Mouse (Mus musculus) hindbrain, embryonic 14.5 days (tissue): ENCODE measurements around the gene Pdx1. TPM values are rescaled to one million over a fixed set of nuclear protein-coding genes. Genes with fewer than 3 reads are reported as not detected.

Source experiments
- ATAC-seq: fragments of 200-750 bp; cut with Nextera tagmentation; 2 replicates; pipeline ENCODE4 v1.8.0; 2017; ENCODE audit warnings: moderate number of reproducible peaks, mild to moderate bottlenecking, moderate TSS enrichment, moderate library complexity; ENCODE audit not compliant: low FRiP score
- DNase-seq: peaks from one replicate; pipeline ENCODE4 v3.0.0-alpha.2; 2015; ENCODE audit warnings: low spot score
- H3K27ac ChIP-seq: fragments of 300-500 bp; sonication (generic); 2 replicates; pipeline ENCODE4 v1.5.1; 2014; ENCODE audit warnings: mild to moderate bottlenecking, moderate library complexity
- H3K27me3 ChIP-seq: fragments of 300-500 bp; sonication (generic); 2 replicates; pipeline ENCODE4 v1.6.1; 2014; ENCODE audit warnings: mild to moderate bottlenecking, low read length, mixed read lengths; ENCODE audit not compliant: control insufficient read depth, insufficient read depth
- H3K36me3 ChIP-seq: fragments of 300-500 bp; sonication (generic); replicated peaks from 2 replicates; pipeline ENCODE4 v1.6.1; 2014; ENCODE audit not compliant: control insufficient read depth, insufficient read depth
- H3K4me1 ChIP-seq: fragments of 300-500 bp; sonication (generic); replicated peaks from 2 replicates; pipeline ENCODE4 v1.6.1; 2014; ENCODE audit warnings: antibody characterized with exemption, low read length, mixed read lengths; ENCODE audit not compliant: control insufficient read depth, insufficient read depth
- H3K4me2 ChIP-seq: fragments of 300-500 bp; sonication (generic); replicated peaks from 2 replicates; pipeline ENCODE4 v1.6.1; 2014; ENCODE audit warnings: mild to moderate bottlenecking, moderate library complexity
- H3K4me3 ChIP-seq: fragments of 300-500 bp; sonication (generic); replicated peaks from 2 replicates; pipeline ENCODE4 v1.5.1; 2014; ENCODE audit warnings: mild to moderate bottlenecking, low read length
- H3K9ac ChIP-seq: fragments of 300-500 bp; sonication (generic); 2 replicates; pipeline ENCODE4 v1.6.1; 2014
- H3K9me3 ChIP-seq: fragments of 300-500 bp; sonication (generic); 2 replicates; pipeline ENCODE4 v1.6.1; 2016; ENCODE audit warnings: low read length; ENCODE audit not compliant: control insufficient read depth
- WGBS: fragments of 180-500 bp; shearing (Covaris S2); extraction: QIAGEN DNeasy Blood & Tissue Kit; methylation state at CpG from one replicate; pipeline ENCODE4 v1.1.7; 2014; 5-methylcytosine and 5-hydroxymethylcytosine counted together
- microRNA-seq: library from miRNA; unstranded; fragments of <30 nt; microRNA quantifications from one replicate; pipeline ENCODE4, GENCODE M21; 2016
- polyA plus RNA-seq: library from polyadenylated mRNA; unstranded; fragments of >200 nt; fragmentation: Nextera tagmentation; extraction: Ambion mirVana; gene quantifications from 2 replicates; pipeline ENCODE4 v1.2.1, GENCODE M21; 2014

The Pdx1 gene
- polyA plus RNA-seq, 1 experiment from 2014 or later, result not detected

DNA sequence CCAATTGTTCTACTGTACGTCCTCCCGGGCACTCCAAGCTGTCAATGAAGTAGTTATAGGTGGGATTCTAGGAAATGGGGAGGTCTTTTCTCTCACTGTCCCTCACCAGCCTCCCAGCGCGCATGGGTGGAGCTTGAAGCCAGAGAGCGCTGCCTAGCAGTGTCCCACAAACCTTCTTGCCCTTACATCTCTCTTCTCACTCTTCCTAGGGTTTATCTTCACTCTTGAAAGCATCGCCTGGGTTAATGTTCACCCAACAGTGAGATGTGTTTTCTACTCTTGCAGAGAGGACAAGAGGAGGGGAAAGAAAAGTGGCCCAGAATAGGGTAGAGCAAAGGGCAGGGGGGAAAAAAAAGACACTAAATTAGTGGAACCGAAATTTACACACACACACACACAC is 47.6 kb downstream of the Pdx1 start:
- Histone ChIP-seq H3K4me1 (no peaks in the 10 kb centered on the region), H3K27ac (no peak overlapping the region), H3K36me3 (no peaks in the 10 kb centered on the region), H3K27me3 (peaks cover 92% of the 10 kb centered on the region), H3K9me3 (no peaks in the 10 kb centered on the region), H3K4me2 (no peak overlapping the region), H3K9ac (no peak overlapping the region), H3K4me3 (no peak overlapping the region)
- no peak for ATAC-seq
- 5% methylated on average over 7 of the region's 7 CpGs for WGBS
- no peak for DNase-seq

DNA sequence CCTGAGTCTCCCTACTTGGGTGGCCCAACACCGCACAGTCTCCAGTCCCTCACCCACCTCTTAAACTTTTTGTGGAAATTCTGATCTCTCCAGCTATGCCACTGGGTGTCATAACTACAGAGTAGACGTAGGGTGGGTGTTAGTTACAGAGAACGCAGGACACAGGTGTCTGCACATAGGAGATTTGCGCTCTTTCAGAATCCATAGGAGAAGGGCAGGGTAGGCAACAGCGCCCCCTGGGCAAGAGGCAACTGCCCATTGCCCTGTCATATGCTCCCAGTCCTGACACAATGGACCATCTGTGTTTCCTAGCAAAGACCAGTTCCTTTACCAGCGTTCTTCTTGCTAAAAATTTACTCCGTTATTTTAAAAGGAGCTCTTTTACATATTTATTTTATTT is 48.2 kb downstream of the Pdx1 start:
- Histone ChIP-seq H3K27me3 (peaks cover 91% of the 10 kb centered on the region), H3K9ac (no peak overlapping the region), H3K4me3 (no peak overlapping the region), H3K4me1 (no peaks in the 10 kb centered on the region), H3K27ac (no peak overlapping the region), H3K36me3 (no peaks in the 10 kb centered on the region), H3K9me3 (no peaks in the 10 kb centered on the region), H3K4me2 (no peak overlapping the region)
- ATAC-seq, result no peak
- no peak for DNase-seq
- WGBS, result 17% methylated on average over 7 of the region's 7 CpGs

DNA sequence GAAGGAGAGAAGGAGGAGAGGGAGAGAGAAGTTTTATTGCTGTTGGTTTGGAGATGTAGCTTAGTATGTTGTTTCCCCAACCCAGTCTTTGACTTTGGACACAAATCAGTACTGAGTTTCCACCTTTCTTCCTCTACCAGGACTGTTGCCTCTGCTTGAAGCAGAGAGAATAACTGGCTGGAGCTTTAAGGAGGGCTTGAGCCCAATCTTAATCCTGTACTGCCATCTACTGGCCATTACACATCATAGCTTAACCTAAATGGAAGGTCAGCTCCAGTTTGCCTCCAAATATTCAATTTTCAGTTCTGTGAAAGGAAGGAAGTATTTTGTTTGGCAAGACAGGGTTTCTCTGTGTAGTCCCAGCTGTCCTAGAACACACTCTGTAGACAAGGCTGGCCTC is 49.9 kb downstream of the Pdx1 start:
- no peak overlapping the region for H3K27ac ChIP-seq
- H3K4me2 ChIP-seq, result no peak overlapping the region
- no peak overlapping the region for H3K9ac ChIP-seq
- no peaks in the 10 kb centered on the region for H3K9me3 ChIP-seq
- H3K4me3 ChIP-seq, result no peak overlapping the region
- DNase-seq (peak; percentile 92), ATAC-seq (no peak)
- H3K27me3 ChIP-seq, result peaks cover 77% of the 10 kb centered on the region
- no peaks in the 10 kb centered on the region for H3K36me3 ChIP-seq
- no peaks in the 10 kb centered on the region for H3K4me1 ChIP-seq

DNA sequence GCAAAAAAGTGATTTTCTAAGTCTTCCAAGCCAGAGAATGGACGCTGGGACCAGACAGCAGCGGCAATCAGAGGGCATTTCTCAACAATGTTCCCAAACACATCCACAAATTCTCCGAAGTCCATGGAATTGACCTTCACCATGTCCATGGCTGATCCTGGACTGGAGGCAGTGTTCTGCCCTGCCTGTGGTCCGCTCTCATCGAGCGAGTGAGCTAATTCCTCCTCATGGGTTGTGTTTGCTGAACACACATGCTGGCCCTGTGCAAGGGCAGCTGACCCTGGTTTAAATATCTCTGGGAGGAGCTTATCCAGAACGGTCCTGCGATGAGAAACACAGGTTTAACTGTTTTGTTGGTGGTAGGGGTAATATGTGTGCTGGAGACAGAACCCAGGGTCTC is 52.4 kb downstream of the Pdx1 start, which contains the start of gene Urad:
TSS of gene Urad (minus strand) at position 258 of the 400 bp plus-strand sequence.
- Histone ChIP-seq H3K9me3 (no peaks in the 10 kb centered on the region), H3K4me3 (no peak within 1 kb of the TSS), H3K4me2 (no peak within 1 kb of the TSS), H3K4me1 (no peaks in the 10 kb centered on the region), H3K36me3 (no peaks in the 10 kb centered on the region), H3K27ac (no peak within 1 kb of the TSS), H3K27me3 (peaks cover 52% of the 10 kb centered on the region), H3K9ac (no peak within 1 kb of the TSS)
- DNase-seq (no peak), ATAC-seq (no peak)
- 75% methylated on average over 8 of the region's 8 CpGs for WGBS

DNA sequence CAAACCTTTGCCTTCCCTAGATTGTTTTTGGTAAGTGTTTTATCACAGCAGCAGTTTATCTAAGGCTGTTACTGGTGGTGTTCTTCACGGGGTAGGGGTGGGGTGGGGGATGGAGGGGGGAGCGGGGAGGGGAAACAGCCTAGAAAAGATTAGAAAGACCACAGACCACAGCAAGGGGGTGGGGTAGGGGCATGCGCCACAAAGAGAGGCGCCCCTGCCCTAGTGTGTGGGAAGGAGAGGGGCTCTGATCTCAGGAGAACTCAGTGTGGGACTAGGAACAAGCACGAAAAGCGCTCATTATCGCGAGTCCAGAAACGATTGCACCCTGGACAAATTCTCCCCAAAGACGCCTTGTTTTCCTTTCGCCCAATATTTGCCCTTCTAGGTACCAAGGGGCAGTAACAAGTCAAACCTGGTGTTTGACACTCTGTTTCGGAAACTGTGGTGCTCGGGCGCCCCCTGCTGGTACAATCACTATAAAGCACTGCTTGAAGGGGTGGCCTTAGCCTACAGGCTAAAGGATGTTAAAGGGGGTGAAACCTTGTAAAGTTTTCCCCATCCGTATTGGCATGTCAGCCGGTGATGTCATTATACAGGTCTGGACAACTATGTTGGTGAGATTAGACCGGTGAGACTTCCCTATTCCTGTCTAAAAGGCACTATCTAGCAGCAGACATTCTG is 53.6 kb downstream of the Pdx1 start:
- peak; percentile 77 for DNase-seq
- Histone ChIP-seq H3K4me1 (no peaks in the 10 kb centered on the region), H3K36me3 (no peaks in the 10 kb centered on the region), H3K9ac (no peak overlapping the region), H3K9me3 (no peaks in the 10 kb centered on the region), H3K27ac (no peak overlapping the region), H3K4me2 (no peak overlapping the region), H3K27me3 (peaks cover 40% of the 10 kb centered on the region), H3K4me3 (no peak overlapping the region)
- 18% methylated on average over 17 of the region's 17 CpGs for WGBS
- ATAC-seq, result no peak

Small RNA genes lying within 50 kb of the gene (microRNA-seq; reads per million reads assigned to microRNA genes)
- not detected for gene Mir7k

Other genes starting within 250 kb of the Pdx1 start
- 5.0 and 5.6 TPM in 2 replicates for gene Lnx2, start 193.4 kb upstream of the Pdx1 start, polyA plus RNA-seq
- 109 and 113 TPM in 2 replicates for gene Polr1d, start 192.9 kb upstream of the Pdx1 start, polyA plus RNA-seq
- gene Gsx1, start 81.3 kb upstream of the Pdx1 start, polyA plus RNA-seq, result 4.7 and 5.0 TPM in 2 replicates
- not detected in 2 replicates for gene Cdx2, start 37.3 kb downstream of the Pdx1 start, polyA plus RNA-seq
- not detected in 2 replicates for gene Urad, start 52.5 kb downstream of the Pdx1 start, polyA plus RNA-seq
- 0.95 and 1.1 TPM in 2 replicates for gene Flt3, start 130.5 kb downstream of the Pdx1 start, polyA plus RNA-seq
- 53.3 and 62.7 TPM in 2 replicates for gene Pan3, start 160.2 kb downstream of the Pdx1 start, polyA plus RNA-seq